Mouse (Mus musculus) stomach, embryonic 14.5 days (tissue): ENCODE data around the gene Traf3. TPM values are rescaled to one million over a fixed set of nuclear protein-coding genes. Genes with fewer than 3 reads are reported as not detected.
A peak's percentile ranks its signal among the peaks of the same experiment; 100 is the strongest.

ENCODE experiments used
- ATAC-seq: fragments of 200-750 bp; cut with Nextera tagmentation; 2 replicates; pipeline ENCODE4 v1.8.0; 2017; ENCODE audit warnings: low read depth, moderate TSS enrichment; ENCODE audit not compliant: insufficient number of reproducible peaks, insufficient read depth, low FRiP score
- H3K27ac ChIP-seq: fragments of 300-500 bp; sonication (generic); 2 replicates; pipeline ENCODE4 v1.5.1; 2014; ENCODE audit warnings: mild to moderate bottlenecking, low read length, moderate library complexity, mixed read lengths
- H3K27me3 ChIP-seq: fragments of 300-500 bp; sonication (generic); 2 replicates; pipeline ENCODE4 v1.6.1; 2014; ENCODE audit warnings: low read length, control low read depth, mixed read lengths; ENCODE audit not compliant: control insufficient read depth, insufficient read depth
- H3K36me3 ChIP-seq: fragments of 300-500 bp; sonication (generic); 2 replicates; pipeline ENCODE4 v1.6.1; 2014; ENCODE audit warnings: mild to moderate bottlenecking, control low read depth, low read length, moderate library complexity, mixed read lengths; ENCODE audit not compliant: control insufficient read depth, insufficient read depth
- H3K4me1 ChIP-seq: fragments of 300-500 bp; sonication (generic); 2 replicates; pipeline ENCODE4 v1.6.1; 2014; ENCODE audit warnings: low read length, control low read depth, mixed read lengths; ENCODE audit not compliant: control insufficient read depth, insufficient read depth
- H3K4me2 ChIP-seq: fragments of 300-500 bp; sonication (generic); replicated peaks from 2 replicates; pipeline ENCODE4 v1.6.1; 2014; ENCODE audit warnings: low read depth, low read length, control low read depth
- H3K4me3 ChIP-seq: fragments of 300-500 bp; sonication (generic); 2 replicates; pipeline ENCODE4 v1.5.1; 2014; ENCODE audit warnings: low read depth, low read length, control low read depth
- H3K9ac ChIP-seq: fragments of 300-500 bp; sonication (generic); replicated peaks from 2 replicates; pipeline ENCODE4 v1.6.1; 2014; ENCODE audit warnings: low read depth, mild to moderate bottlenecking, control low read depth, low read length, moderate library complexity, mixed read lengths
- H3K9me3 ChIP-seq: fragments of 300-500 bp; sonication (generic); 2 replicates; pipeline ENCODE4 v1.6.1; 2016; ENCODE audit warnings: low read depth, low read length, control low read depth; ENCODE audit not compliant: control insufficient read depth
- WGBS: fragments of 180-500 bp; shearing (Covaris S2); extraction: QIAGEN DNeasy Blood & Tissue Kit; methylation state at CpG from one replicate; pipeline ENCODE4 v1.1.7; 2014; 5-methylcytosine and 5-hydroxymethylcytosine counted together
- polyA plus RNA-seq: library from polyadenylated mRNA; unstranded; fragments of >200 nt; fragmentation: Nextera tagmentation; extraction: Ambion mirVana; gene quantifications from 2 replicates; pipeline ENCODE4 v1.2.1, GENCODE M21; 2014

Traf3 gene
- polyA plus RNA-seq, 1 experiment from 2014 or later: 13.0 TPM

DNA sequence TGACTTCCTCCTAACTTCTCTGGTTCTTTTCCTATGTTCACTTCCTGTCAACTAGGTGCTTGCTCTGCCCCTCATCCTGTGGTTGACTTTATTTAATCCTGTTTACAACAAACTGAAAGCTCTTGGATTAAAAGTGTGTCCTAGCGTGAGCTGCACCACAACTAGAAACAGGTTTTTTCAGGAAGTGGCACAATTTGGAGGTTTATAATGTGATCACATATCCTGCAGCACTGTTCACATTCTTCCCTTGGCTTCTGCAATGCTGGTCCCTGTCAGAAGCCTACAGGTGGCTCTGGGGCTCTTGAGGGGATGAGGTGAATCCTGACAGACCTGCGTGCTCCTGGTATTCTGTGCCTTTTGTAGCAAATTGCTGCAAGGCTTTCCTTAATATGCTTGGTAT lies 64.6 kb downstream of the Traf3 start:
- 78% methylated on average over 2 of the region's 2 CpGs for WGBS
- Histone ChIP-seq H3K9ac (no peak overlapping the region), H3K4me2 (no peak overlapping the region), H3K36me3 (no peaks in the 10 kb centered on the region; the same call in 1 of the 2 replicates), H3K27me3 (no peaks in the 10 kb centered on the region), H3K4me3 (no peak overlapping the region), H3K4me1 (no peaks in the 10 kb centered on the region; the same call in 1 of the 2 replicates), H3K27ac (no peak overlapping the region), H3K9me3 (no peaks in the 10 kb centered on the region)
- ATAC-seq: no peak

DNA sequence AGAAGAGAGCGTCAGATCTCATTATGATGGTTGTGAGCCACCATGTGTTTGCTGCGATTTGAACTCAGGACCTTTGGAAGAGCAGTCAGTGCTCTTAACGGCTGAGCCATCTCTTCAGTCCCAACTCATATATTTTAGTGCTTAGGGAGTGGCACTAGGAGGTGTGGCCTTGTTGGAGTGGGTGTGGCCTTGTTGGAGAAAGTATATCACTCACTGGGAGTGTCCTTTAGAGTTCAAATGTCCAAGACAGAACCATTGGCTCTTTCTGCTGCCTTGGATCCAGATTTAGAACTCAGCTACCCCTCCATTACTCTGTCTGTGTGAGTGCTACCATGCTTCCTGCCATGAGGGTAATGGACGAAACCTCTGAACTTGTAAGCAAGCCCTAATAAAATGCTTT lies 67.6 kb downstream of the Traf3 start:
- peak overlapping the region; percentile 44; the same call in 1 of the 2 replicates for H3K27ac ChIP-seq
- no peak overlapping the region for H3K4me3 ChIP-seq
- no peaks in the 10 kb centered on the region for H3K36me3 ChIP-seq
- H3K4me2 ChIP-seq: no peak overlapping the region
- WGBS: 81% methylated on average over 4 of the region's 4 CpGs
- no peaks in the 10 kb centered on the region for H3K27me3 ChIP-seq
- H3K4me1 ChIP-seq: no peaks in the 10 kb centered on the region; the same call in 1 of the 2 replicates
- H3K9me3 ChIP-seq: no peaks in the 10 kb centered on the region
- no peak overlapping the region for H3K9ac ChIP-seq
- ATAC-seq: no peak

DNA sequence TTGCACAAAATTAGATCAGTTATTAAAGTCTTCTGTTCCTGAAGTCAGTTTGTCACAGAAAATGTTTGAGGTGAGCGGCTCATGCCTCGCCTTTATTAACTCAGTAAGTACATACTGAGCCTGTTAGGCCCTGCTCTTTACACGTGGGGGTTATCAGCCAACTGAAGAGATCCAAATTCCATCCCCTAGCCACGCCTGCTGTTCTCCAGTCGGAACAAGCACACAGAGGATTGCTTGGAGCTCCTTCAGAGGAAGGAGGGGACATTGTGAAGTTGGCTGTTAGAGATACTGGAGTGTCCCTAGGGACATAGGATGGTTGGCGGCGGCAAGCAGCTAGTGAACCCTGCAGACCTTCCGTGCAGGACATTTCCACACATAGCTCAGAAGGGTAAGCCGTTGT lies 68.2 kb downstream of the Traf3 start:
- Histone ChIP-seq H3K4me1 (no peaks in the 10 kb centered on the region; the same call in 1 of the 2 replicates), H3K4me3 (no peak overlapping the region), H3K27me3 (no peaks in the 10 kb centered on the region), H3K9me3 (no peaks in the 10 kb centered on the region), H3K9ac (no peak overlapping the region), H3K4me2 (no peak overlapping the region), H3K27ac (peak overlapping the region; percentile 44; the same call in 1 of the 2 replicates), H3K36me3 (no peaks in the 10 kb centered on the region)
- ATAC-seq: peak; percentile 71
- WGBS: 74% methylated on average over 9 of the region's 9 CpGs

DNA sequence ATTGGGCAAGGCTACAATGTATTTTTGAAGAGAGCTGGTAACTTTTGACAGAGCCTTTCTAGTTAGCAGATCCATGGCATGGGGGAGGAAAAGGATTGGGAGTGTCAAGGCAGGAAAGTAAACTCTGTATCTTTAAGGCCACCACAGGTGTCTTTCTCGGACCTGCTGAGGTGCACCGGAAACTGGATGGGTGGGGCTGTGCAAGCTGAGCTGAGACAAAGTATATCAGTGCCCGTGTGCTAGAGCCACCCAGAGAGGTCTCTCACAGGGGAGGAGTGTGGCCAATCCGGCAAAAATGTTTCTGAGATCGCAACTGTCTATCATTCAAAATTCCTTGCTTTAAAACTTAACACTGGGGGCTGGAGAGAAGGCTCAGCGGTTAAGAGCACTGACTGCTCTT lies 69.5 kb downstream of the Traf3 start:
- no peak overlapping the region for H3K27ac ChIP-seq
- ATAC-seq: no peak
- H3K9me3 ChIP-seq: no peaks in the 10 kb centered on the region
- no peaks in the 10 kb centered on the region; the same call in 1 of the 2 replicates for H3K36me3 ChIP-seq
- no peak overlapping the region for H3K9ac ChIP-seq
- H3K4me3 ChIP-seq: no peak overlapping the region
- no peaks in the 10 kb centered on the region for H3K27me3 ChIP-seq
- WGBS: 81% methylated on average over 6 of the region's 6 CpGs
- no peaks in the 10 kb centered on the region; the same call in 1 of the 2 replicates for H3K4me1 ChIP-seq
- H3K4me2 ChIP-seq: no peak overlapping the region

DNA sequence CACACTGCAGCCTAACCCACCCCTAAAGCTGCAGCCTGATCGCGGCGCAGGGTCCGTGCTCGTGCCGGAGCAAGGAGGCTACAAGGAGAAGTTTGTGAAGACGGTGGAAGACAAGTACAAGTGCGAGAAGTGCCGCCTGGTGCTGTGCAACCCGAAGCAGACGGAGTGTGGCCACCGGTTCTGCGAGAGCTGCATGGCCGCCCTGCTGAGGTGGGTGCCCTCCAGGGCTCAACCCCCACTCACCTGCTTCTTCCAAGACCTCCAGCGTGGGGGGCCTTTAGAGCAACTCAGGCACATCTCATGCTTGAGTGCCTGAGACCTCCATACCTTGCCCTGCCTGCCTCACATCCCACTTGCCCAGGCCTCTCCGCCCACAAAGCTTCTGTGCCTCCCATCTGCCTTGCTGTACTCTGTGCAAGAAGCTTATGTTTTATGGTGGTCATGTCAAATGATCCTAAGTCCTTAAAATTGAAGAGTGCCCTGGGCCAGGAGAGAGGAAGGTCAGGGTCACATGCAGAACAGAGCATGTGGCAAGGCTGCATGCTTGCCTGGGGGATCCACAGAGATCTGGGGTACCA lies 71.5 kb downstream of the Traf3 start:
- Histone ChIP-seq H3K4me2 (no peak overlapping the region), H3K4me1 (no peaks in the 10 kb centered on the region; the same call in 1 of the 2 replicates), H3K9ac (no peak overlapping the region), H3K9me3 (no peaks in the 10 kb centered on the region), H3K36me3 (peaks cover 3% of the 10 kb centered on the region), H3K4me3 (no peak overlapping the region), H3K27ac (peak overlapping the region; percentile 77; the same call in 1 of the 2 replicates), H3K27me3 (no peaks in the 10 kb centered on the region)
- WGBS: 94% methylated on average over 16 of the region's 16 CpGs
- ATAC-seq: no peak

DNA sequence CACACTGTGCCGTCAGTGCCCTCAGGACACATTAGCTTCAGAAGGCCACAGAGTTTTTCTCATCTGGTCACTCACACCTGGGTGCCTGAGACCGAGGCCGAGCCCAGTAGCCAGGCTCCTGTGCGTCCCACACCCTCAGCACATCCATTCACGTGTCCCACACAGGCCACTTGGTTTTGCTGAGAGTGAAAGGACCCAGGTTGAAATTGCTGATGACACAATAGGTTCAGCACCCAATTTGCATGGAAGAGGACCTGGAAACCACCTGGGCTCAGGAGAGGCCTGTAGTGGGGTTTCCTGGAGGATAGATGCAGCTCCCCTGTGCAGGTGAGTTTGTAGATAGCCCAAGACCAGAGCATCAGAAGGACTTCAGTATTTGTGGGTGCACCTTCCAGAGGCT lies 72.2 kb downstream of the Traf3 start:
- Histone ChIP-seq H3K27ac (peak overlapping the region; percentile 77), H3K9ac (no peak overlapping the region), H3K9me3 (no peaks in the 10 kb centered on the region), H3K4me3 (no peak overlapping the region), H3K36me3 (peaks cover 7% of the 10 kb centered on the region), H3K4me2 (no peak overlapping the region), H3K4me1 (no peaks in the 10 kb centered on the region; the same call in 1 of the 2 replicates), H3K27me3 (no peaks in the 10 kb centered on the region)
- WGBS: 89% methylated on average over 5 of the region's 5 CpGs
- ATAC-seq: no peak

DNA sequence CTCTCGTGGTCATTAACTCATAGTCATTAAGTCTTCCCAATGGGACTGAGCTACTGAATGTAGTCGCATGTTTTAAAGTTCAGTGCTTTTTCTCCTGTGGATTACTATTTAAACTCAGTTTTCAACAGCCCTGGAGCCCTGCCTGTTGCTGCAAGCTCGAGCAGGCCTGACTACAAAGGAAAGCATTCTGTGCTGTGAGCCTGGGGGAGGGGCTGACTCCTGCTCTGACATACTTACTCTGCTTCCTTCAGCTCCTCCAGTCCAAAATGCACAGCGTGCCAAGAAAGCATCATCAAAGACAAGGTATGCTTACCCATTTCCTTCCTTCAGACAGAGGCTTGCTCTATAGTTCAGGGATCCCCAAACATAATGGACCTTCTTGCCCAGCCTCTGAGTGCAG lies 72.6 kb downstream of the Traf3 start:
- H3K4me3 ChIP-seq: no peak overlapping the region
- peaks cover 9% of the 10 kb centered on the region for H3K36me3 ChIP-seq
- no peak overlapping the region for H3K9ac ChIP-seq
- no peaks in the 10 kb centered on the region for H3K9me3 ChIP-seq
- H3K27me3 ChIP-seq: no peaks in the 10 kb centered on the region
- H3K4me2 ChIP-seq: no peak overlapping the region
- H3K27ac ChIP-seq: peak overlapping the region; percentile 77; the same call in 1 of the 2 replicates
- WGBS: 52% methylated on average over 4 of the region's 4 CpGs
- no peaks in the 10 kb centered on the region; the same call in 1 of the 2 replicates for H3K4me1 ChIP-seq
- peak; percentile 51; the same call in 1 of the 2 replicates for ATAC-seq

DNA sequence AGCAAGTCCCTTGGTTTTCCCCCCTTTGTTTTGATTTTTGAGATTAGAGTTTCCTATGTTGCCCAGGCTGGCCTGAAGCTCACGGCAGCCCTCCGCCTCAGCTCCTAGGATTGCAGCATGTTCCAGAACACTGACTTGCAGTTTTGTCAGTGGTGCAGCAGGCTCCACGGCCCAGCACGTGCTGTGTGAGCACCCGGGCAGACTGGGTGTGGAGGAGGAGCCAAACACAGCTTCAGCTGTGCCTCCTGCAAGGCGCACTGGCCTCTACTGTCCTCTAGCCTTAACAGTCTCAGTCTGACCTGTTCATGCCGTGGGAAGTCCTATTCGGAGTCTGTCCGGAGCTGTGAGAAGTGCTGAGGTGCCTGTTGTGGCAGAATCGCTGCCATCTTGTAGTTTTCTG lies 73.8 kb downstream of the Traf3 start:
- WGBS: 83% methylated on average over 10 of the region's 10 CpGs
- H3K27me3 ChIP-seq: no peaks in the 10 kb centered on the region
- no peak for ATAC-seq
- no peaks in the 10 kb centered on the region for H3K4me1 ChIP-seq
- peaks cover 9% of the 10 kb centered on the region for H3K36me3 ChIP-seq
- no peaks in the 10 kb centered on the region for H3K9me3 ChIP-seq
- no peak overlapping the region for H3K9ac ChIP-seq
- no peak overlapping the region for H3K4me3 ChIP-seq
- no peak overlapping the region for H3K4me2 ChIP-seq
- H3K27ac ChIP-seq: no peak overlapping the region

DNA sequence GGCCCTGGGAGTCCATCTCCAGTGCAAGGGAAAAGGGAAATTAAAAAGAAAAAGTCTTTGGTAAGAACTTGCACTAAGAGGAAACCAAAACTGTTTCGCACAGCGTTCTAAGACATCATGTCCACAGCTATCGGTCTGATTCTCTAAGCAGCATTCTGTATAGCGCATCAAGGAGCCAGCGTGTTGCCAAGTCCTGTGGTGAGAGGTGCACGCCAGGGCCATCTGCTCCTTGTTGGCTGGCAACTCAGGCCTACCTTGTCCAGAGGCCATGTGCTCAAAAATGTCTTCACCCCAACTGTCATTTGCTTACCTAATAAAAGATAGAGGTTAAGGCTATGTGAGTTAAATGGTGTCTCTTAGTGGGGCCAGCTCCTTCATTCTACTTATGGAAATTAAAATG lies 75.7 kb downstream of the Traf3 start:
- ATAC-seq: no peak
- H3K4me2 ChIP-seq: no peak overlapping the region
- no peaks in the 10 kb centered on the region for H3K27me3 ChIP-seq
- no peaks in the 10 kb centered on the region for H3K9me3 ChIP-seq
- no peak overlapping the region for H3K27ac ChIP-seq
- peaks cover 12% of the 10 kb centered on the region for H3K36me3 ChIP-seq
- H3K9ac ChIP-seq: no peak overlapping the region
- WGBS: 95% methylated on average over 6 of the region's 6 CpGs
- H3K4me1 ChIP-seq: no peaks in the 10 kb centered on the region
- no peak overlapping the region for H3K4me3 ChIP-seq
